In the genomic region with DNA sequence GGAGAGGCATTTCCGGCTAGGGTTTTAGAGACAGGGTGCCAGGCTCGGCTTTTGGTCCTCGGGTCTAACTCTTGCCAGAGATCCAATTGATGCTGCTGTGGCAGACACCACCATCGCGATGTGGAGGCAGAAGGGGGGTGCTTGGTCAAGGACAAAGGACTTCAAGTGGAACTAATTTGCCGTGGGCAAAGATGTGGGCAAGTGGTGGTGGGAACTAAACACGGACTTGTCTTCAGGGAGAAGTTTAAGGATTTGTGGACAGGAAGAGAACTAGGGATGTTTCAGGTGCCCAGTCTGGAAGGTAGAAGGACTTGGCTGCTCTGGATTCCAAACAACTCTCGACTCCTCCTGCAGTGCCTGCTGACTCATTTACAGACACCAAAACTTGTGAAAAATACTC, we compare ENCODE assay signal across 29 mouse cellular contexts. TPM values are rescaled to one million over a fixed set of nuclear protein-coding genes. Genes with fewer than 3 reads are reported as not detected.
DNase-seq lines count a peak whose midpoint lies in the region; ATAC-seq and TF ChIP-seq lines count a peak whose summit lies in the region.
"Had no signal": no experiment of that assay in that cellular context is flagged by ENCODE, and none has a peak within 500 bp of the region (broad histone marks: within the 10 kb centered on the region; RNA-seq: fewer than 3 reads in every experiment).

No protein-coding gene starts in this region.

- H3K36me3 ChIP-seq in midbrain, embryonic 10.5 days: peaks cover 3% of the 10 kb centered on the region; the same call in 1 of the 2 replicates
- no peaks in the 10 kb centered on the region for H3K36me3 ChIP-seq in midbrain, postnatal 0 days (ENCODE audit: insufficient read depth, low read length)
- H3K36me3 ChIP-seq in forebrain, embryonic 10.5 days (replicated peaks): peaks cover 27% of the 10 kb centered on the region
- no peaks in the 10 kb centered on the region for H3K36me3 ChIP-seq in forebrain, embryonic 14.5 days (ENCODE audit: control insufficient read depth, insufficient read depth, low read length)
- no peaks in the 10 kb centered on the region for H3K36me3 ChIP-seq in midbrain, embryonic 14.5 days (ENCODE audit: control insufficient read depth, insufficient read depth, low read length)
- H3K36me3 ChIP-seq: embryonic facial prominence, embryonic 15.5 days; limb, embryonic 13.5 days; liver, embryonic 13.5 days; lung, embryonic 15.5 days had no signal

- no peak for DNase-seq in midbrain, embryonic 10.5 days (ENCODE audit: low spot score)
- DNase-seq in midbrain, postnatal 0 days (ENCODE audit: low spot score): no peak
- no peak for DNase-seq in forebrain, embryonic 10.5 days (ENCODE audit: extremely low spot score, low spot score)
- no peak for DNase-seq in forebrain, embryonic 14.5 days (ENCODE audit: low spot score)
- no peak for DNase-seq in midbrain, embryonic 14.5 days
- DNase-seq in heart, adult 9 months (ENCODE audit: low spot score in 2 of 2): no peak
- no peak for DNase-seq in left cerebral cortex, adult 11 months (ENCODE audit: low spot score)
- DNase-seq: adrenal gland, postnatal 10 days; cerebellum, adult 2 months; gastrocnemius, postnatal 10 days; kidney, adult 18-20 months; liver, embryonic 13.5 days; lung, postnatal 4 days had no signal

- peaks cover 83% of the 10 kb centered on the region for H3K4me1 ChIP-seq in midbrain, embryonic 10.5 days
- no peaks in the 10 kb centered on the region for H3K4me1 ChIP-seq in midbrain, postnatal 0 days (ENCODE audit: insufficient read depth, low read length)
- peaks cover 89% of the 10 kb centered on the region for H3K4me1 ChIP-seq in forebrain, embryonic 10.5 days
- peaks cover 28% of the 10 kb centered on the region for H3K4me1 ChIP-seq in forebrain, embryonic 14.5 days (ENCODE audit: control insufficient read depth, insufficient read depth, low read length)
- H3K4me1 ChIP-seq in midbrain, embryonic 14.5 days (ENCODE audit: control insufficient read depth, insufficient read depth, low read length): peaks cover 14% of the 10 kb centered on the region

- H3K9ac ChIP-seq in midbrain, postnatal 0 days (replicated peaks; ENCODE audit: low read length, poor library complexity, severe bottlenecking): no peak overlapping the region
- H3K9ac ChIP-seq in forebrain, embryonic 14.5 days (ENCODE audit: low read length): peak overlapping the region; percentile 90
- H3K9ac ChIP-seq in midbrain, embryonic 14.5 days (replicated peaks; ENCODE audit: low read length): no peak overlapping the region
- H3K9ac ChIP-seq: embryonic facial prominence, embryonic 15.5 days; limb, embryonic 13.5 days; liver, embryonic 13.5 days; lung, embryonic 15.5 days had no signal

- peaks cover 100% of the 10 kb centered on the region for H3K27me3 ChIP-seq in midbrain, embryonic 10.5 days (ENCODE audit: low read depth, poor library complexity, severe bottlenecking)
- peaks cover 65% of the 10 kb centered on the region for H3K27me3 ChIP-seq in midbrain, postnatal 0 days (ENCODE audit: insufficient read depth, low read length)
- peaks cover 98% of the 10 kb centered on the region for H3K27me3 ChIP-seq in forebrain, embryonic 10.5 days (ENCODE audit: poor library complexity, severe bottlenecking)
- peaks cover 4% of the 10 kb centered on the region; the same call in 1 of the 2 replicates for H3K27me3 ChIP-seq in forebrain, embryonic 14.5 days (replicated peaks; ENCODE audit: control insufficient read depth, insufficient read depth, low read length)
- H3K27me3 ChIP-seq in midbrain, embryonic 14.5 days (ENCODE audit: control insufficient read depth, insufficient read depth, low read length): peaks cover 83% of the 10 kb centered on the region

- WGBS in midbrain, embryonic 10.5 days: under 1% methylated on average over 8 of the region's 8 CpGs
- WGBS in midbrain, postnatal 0 days: 2% methylated on average over 8 of the region's 8 CpGs
- WGBS in forebrain, embryonic 10.5 days: 2% methylated on average over 8 of the region's 8 CpGs
- WGBS in forebrain, embryonic 14.5 days: 1% methylated on average over 8 of the region's 8 CpGs
- WGBS in midbrain, embryonic 14.5 days: 4% methylated on average over 8 of the region's 8 CpGs

- TF ChIP-seq CTCF in midbrain, postnatal 0 days (IDR thresholded peaks at IDR 0.05): no peak

- peak overlapping the region; percentile 67 for H3K4me3 ChIP-seq in midbrain, embryonic 10.5 days
- no peak overlapping the region for H3K4me3 ChIP-seq in midbrain, postnatal 0 days (ENCODE audit: low read depth, low read length)
- H3K4me3 ChIP-seq in forebrain, embryonic 10.5 days: peak overlapping the region; percentile 79
- H3K4me3 ChIP-seq in forebrain, embryonic 14.5 days (ENCODE audit: low read depth, low read length): peak overlapping the region; percentile 68
- peak overlapping the region; percentile 38 for H3K4me3 ChIP-seq in midbrain, embryonic 14.5 days (replicated peaks; ENCODE audit: low read depth, low read length)
- H3K4me3 ChIP-seq: liver, embryonic 13.5 days; myocyte had no signal

- H3K9me3 ChIP-seq in midbrain, embryonic 10.5 days (replicated peaks): peaks cover 4% of the 10 kb centered on the region; the same call in 1 of the 2 replicates
- H3K9me3 ChIP-seq in midbrain, postnatal 0 days (ENCODE audit: low read length): no peaks in the 10 kb centered on the region
- no peaks in the 10 kb centered on the region for H3K9me3 ChIP-seq in forebrain, embryonic 10.5 days
- no peaks in the 10 kb centered on the region for H3K9me3 ChIP-seq in forebrain, embryonic 14.5 days (replicated peaks; ENCODE audit: control insufficient read depth, low read length)
- no peaks in the 10 kb centered on the region for H3K9me3 ChIP-seq in midbrain, embryonic 14.5 days (ENCODE audit: control insufficient read depth, low read length)
- H3K9me3 ChIP-seq: embryonic facial prominence, embryonic 15.5 days; limb, embryonic 13.5 days; liver, embryonic 13.5 days; lung, embryonic 15.5 days had no signal

- no peak for ATAC-seq in midbrain, postnatal 0 days (ENCODE audit: low FRiP score)
- no peak for ATAC-seq in forebrain, embryonic 14.5 days
- no peak for ATAC-seq in midbrain, embryonic 14.5 days (ENCODE audit: low FRiP score, low TSS enrichment)

- no peak overlapping the region for H3K4me2 ChIP-seq in midbrain, postnatal 0 days (ENCODE audit: low read depth, low read length, poor library complexity, severe bottlenecking)
- peak overlapping the region; percentile 86 for H3K4me2 ChIP-seq in forebrain, embryonic 14.5 days (ENCODE audit: low read length)
- peak overlapping the region; percentile 58 for H3K4me2 ChIP-seq in midbrain, embryonic 14.5 days (ENCODE audit: low read length)
- H3K4me2 ChIP-seq: liver, embryonic 13.5 days; lung, embryonic 15.5 days had no signal

- H3K27ac ChIP-seq in midbrain, embryonic 10.5 days (replicated peaks): peak overlapping the region; percentile 87
- no peak overlapping the region for H3K27ac ChIP-seq in midbrain, postnatal 0 days (ENCODE audit: low read depth, low read length)
- H3K27ac ChIP-seq in forebrain, embryonic 10.5 days: peak overlapping the region; percentile 97
- H3K27ac ChIP-seq in forebrain, embryonic 14.5 days (ENCODE audit: low read depth, low read length): peak overlapping the region; percentile 75
- H3K27ac ChIP-seq in midbrain, embryonic 14.5 days (replicated peaks; ENCODE audit: low read depth, low read length): no peak overlapping the region
- H3K27ac ChIP-seq: embryonic facial prominence, embryonic 15.5 days; limb, embryonic 13.5 days; liver, embryonic 13.5 days; lung, embryonic 15.5 days had no signal

RNA-seq across cellular contexts. Expression of a gene that starts 1.5 kb away (rescaled TPM):
- 22.8 and 26.7 TPM in 2 replicates for polyA plus RNA-seq in midbrain, embryonic 10.5 days (2016; fragmentation: Nextera tagmentation; extraction: Ambion mirVana)
- 41.8 and 46.6 TPM in 2 replicates for total RNA-seq in midbrain, postnatal 0 days (2014; rRNA removed)
- 39.5 and 40.0 TPM in 2 replicates for polyA plus RNA-seq in midbrain, postnatal 0 days (2015; fragmentation: Nextera tagmentation; extraction: Ambion mirVana)
- polyA plus RNA-seq in forebrain, embryonic 10.5 days (2016; fragmentation: Nextera tagmentation; extraction: Ambion mirVana): 44.2 and 44.7 TPM in 2 replicates
- polyA plus RNA-seq in forebrain, embryonic 14.5 days (2014; fragmentation: Nextera tagmentation; extraction: Ambion mirVana): 54.2 and 54.9 TPM in 2 replicates
- polyA plus RNA-seq in midbrain, embryonic 14.5 days (2014; fragmentation: Nextera tagmentation; extraction: Ambion mirVana): 38.9 and 43.1 TPM in 2 replicates

RNA-seq across cellular contexts. Expression of a gene that starts 1.7 kb away (rescaled TPM):
- polyA plus RNA-seq in midbrain, embryonic 10.5 days (2016; fragmentation: Nextera tagmentation; extraction: Ambion mirVana): 25.3 and 26.3 TPM in 2 replicates
- 1.3 and 3.2 TPM in 2 replicates for total RNA-seq in midbrain, postnatal 0 days (2014; rRNA removed)
- polyA plus RNA-seq in midbrain, postnatal 0 days (2015; fragmentation: Nextera tagmentation; extraction: Ambion mirVana): 3.2 and 3.6 TPM in 2 replicates
- polyA plus RNA-seq in forebrain, embryonic 10.5 days (2016; fragmentation: Nextera tagmentation; extraction: Ambion mirVana): 80.9 and 87.7 TPM in 2 replicates
- polyA plus RNA-seq in forebrain, embryonic 14.5 days (2014; fragmentation: Nextera tagmentation; extraction: Ambion mirVana): 33.2 and 39.4 TPM in 2 replicates
- 3.4 and 5.5 TPM in 2 replicates for polyA plus RNA-seq in midbrain, embryonic 14.5 days (2014; fragmentation: Nextera tagmentation; extraction: Ambion mirVana)
- total RNA-seq: adrenal gland, postnatal 10 days; gastrocnemius, postnatal 10 days; granulocyte monocyte progenitor cell, adult 5-6 weeks; hematopoietic stem cell, adult 5-6 weeks; megakaryocyte-erythroid progenitor cell, adult 5-6 weeks; MEL had no signal
- polyA plus RNA-seq: C2C12; heart, postnatal 0 days; kidney, embryonic 16.5 days; large intestine, adult 2 months; limb, embryonic 13.5 days; liver, embryonic 13.5 days; lung, embryonic 15.5 days; myocyte; neural tube, embryonic 14.5 days; small intestine, adult 2 months; stomach, embryonic 16.5 days; thymus, postnatal 0 days had no signal

Comparison
In these comparisons a context has a peak if more than half of its experiments do, and no peak if none do; other contexts are left out.
1. H3K27ac ChIP-seq: peak in midbrain, embryonic 10.5 days (single experiment), forebrain, embryonic 10.5 days (single experiment) and forebrain, embryonic 14.5 days (single experiment); none in midbrain, postnatal 0 days (single experiment) and midbrain, embryonic 14.5 days (single experiment).